Mouse (Mus musculus) cerebellum, adult 9-11 months (tissue): ENCODE results near the gene S100a2.
A peak's percentile ranks its signal among the peaks of the same experiment; 100 is the strongest.

Experiments used
- DNase-seq: peaks from one replicate; pipeline ENCODE4 v3.0.0; 2022

S100a2 gene

DNA sequence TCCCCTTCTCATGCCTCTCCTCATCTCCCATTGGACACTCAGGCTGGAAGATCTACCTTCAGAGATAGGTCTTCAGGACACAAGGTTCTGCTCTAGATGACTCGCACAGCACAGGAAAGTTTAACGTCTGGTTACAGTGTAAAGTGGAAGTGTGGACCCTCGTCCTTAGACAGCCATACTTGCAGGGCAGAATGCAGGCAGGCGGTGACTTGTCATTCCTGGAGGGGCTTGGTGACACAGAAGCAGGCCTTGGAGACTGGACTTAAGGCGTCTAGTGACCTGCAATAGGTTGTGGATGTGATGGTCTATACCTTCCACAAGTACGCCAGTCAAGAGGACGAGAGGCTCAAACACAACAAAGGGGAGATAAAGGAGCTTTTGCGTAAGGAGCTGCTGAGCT, at the start of gene S100a2:
Gene S100a2 (plus strand): TSS at position 301 of the 400 bp plus-strand sequence.
- no peak for DNase-seq

DNA sequence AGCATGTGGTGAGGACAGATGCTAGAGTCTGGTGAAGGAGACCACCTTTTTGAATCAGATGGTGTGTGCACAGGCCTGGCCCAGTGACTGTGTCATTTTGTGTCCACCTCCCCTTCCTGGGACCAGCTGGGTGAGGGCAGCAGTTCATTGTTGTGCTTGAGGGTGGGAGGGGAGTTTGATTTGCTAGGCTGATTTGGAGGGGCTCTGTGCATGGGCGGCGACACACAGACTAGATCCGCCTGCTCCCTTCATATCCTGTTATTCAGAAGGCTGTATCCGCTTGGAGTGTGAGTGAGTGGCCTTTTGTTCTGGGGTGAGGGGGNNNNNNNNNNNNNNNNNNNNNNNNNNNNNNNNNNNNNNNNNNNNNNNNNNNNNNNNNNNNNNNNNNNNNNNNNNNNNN, 49.1 kb upstream of the S100a2 start:
- DNase-seq: peak; percentile 42

DNA sequence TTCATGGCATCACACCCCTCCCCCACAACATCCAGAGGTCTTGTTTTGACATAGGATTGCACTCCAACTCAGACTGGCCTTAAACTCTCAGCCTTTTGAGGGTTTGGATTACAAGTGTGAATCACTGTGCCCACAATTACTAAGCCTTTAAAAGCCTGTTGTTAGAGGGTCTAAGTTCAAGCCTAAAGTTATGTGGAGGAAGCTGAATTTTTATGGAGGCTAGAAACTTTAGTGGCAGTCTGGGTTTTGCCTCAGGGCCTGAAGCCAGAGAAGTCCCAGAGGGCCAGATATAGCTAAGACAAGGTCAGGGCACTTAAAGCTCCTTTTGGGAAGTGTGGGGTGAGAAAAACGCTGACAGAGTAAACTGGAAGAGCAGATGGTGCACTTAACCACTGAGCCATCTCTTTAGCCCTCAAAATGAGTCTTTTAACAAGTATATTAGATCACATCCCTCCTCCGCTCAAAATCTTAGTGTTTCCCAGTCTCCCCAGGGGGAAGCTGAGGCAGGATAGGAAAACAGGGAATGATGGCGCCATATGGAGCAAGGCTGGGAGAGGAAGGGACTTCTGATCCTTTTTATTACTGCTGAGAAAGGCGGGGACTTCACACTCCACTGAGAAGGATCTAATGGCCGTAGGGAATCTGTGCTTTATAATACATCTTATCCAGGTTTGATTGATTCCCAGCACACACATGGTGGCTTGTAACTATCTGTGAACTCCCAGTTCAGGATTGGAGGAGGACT, 40.2 kb upstream of the S100a2 start:
- no peak for DNase-seq

DNA sequence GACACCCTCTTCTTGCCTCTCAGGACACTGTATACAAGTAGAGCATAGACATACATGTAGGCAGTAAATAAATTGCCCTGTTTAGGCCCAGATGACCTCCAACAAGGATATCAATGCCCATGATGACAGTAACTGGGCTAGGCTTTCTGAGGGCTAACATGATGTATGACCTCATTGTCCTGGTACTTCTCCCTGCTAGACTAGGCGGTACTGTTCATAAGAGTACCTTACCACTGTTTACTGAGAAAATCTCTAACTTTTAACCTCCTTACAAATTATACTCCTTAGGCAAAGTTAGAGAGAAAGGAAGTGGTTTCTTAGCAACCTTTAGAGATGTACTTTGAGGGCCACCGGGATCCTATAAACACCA, 39.6 kb upstream of the S100a2 start:
- DNase-seq: no peak

DNA sequence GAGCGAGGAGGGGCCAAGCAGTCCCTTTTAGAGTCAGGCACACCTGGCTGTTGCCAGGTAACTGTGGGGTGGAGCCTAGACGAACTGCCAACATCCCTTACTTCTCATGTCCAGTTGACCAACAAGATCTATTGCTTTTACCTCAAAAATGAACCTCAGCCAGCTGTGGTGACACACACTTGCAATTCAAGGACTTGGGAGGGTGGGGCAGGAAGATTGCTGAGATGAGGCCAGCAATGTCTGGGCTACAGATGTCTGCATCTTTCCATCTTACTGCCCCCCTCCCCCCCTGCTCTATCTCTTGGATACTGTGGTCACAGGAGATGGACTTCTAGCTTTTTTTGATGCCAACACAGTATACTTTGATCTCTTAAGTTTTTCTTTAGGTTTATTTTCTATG, 37.8 kb upstream of the S100a2 start:
- no peak for DNase-seq

DNA sequence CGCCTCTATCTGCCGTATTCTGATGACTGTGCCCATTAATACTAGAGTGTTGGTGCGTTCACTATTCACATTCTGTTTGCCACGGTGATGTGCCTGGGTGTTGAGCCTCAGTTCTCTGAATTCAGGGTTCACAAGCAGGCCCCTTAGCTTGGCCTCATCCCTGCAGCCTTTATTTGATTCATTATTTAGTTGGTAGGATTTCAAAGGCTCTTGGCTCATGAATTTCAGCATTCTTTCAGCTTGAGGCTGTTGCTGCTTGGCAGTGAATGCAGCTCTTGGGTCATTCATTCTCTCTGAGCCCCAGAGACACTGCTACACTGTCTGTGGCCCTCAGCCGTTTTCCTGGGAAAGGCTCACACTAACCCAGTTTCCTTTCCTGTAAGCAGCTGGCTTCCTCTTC, 34.1 kb upstream of the S100a2 start:
- DNase-seq: peak; percentile 33

DNA sequence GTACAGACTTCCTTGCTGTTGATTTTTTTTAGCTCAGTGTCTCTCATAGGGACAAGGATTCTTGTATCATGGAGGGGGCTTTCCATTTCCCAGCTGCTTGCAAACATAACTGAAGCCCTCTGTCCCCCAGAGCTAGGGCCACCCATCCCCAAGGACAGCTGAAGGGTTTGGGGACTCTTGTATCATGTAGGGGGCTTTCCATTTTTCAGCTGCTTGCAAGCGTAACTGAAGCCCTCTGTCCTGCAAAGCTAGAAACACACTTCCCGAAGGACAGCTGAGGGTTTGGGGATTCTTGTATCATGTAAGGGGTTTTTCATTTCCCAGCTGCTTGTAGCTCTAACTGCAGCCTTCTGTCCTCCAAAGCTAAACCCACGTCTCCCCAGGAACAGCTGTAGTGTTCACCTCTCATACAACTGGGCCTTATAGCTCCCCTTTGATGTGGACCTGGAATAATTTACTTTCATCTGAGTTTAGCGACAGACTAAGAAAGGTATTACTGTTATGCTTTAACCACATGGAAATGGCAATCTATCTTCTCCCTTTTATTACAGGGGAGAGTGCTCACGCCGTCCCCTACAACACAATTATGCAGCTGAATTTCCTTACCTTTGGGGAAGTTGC, 29.9 kb upstream of the S100a2 start, which contains the start of gene S100a3:
Gene S100a3 (plus strand): TSS at position 571 of the 621 bp plus-strand sequence.
- DNase-seq: no peak

DNA sequence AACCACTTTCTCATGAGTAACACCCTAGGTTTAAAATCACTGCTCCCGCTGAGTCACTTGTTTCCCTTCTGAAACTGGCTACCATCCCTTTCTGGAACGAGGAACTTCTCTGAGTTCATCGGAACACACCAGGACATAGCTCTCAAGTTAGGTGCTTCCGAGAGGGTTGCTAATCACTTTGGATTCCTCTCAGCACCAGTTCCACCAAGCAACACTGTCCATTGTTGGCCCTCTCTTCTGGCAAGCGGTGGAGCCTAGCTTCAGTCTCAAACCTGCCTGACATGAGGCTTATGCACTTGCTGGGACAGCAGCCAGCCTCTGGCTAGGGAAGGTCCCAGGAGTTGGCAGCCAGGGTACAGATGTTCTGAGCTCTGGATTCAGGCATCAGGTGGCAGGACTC, 15.4 kb upstream of the S100a2 start:
- DNase-seq: no peak

DNA sequence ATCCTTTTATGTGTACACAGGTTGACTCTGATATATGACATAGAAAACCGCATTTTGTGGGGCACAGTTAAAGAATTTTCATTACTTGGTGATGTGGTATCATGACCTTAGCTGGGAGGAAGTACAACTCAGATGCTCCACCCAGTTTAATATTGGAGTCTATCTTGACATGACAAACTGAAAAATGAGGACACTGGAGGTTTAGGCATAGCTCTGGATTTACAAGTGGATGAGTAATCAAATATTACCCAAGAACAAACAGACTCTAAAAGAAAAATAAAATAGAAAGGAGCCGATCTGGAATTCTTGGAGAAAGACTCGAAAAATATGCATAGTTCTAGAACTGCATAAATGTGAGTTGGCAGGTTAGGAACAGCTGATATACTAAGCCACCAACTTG, 14.7 kb upstream of the S100a2 start:
- no peak for DNase-seq

DNA sequence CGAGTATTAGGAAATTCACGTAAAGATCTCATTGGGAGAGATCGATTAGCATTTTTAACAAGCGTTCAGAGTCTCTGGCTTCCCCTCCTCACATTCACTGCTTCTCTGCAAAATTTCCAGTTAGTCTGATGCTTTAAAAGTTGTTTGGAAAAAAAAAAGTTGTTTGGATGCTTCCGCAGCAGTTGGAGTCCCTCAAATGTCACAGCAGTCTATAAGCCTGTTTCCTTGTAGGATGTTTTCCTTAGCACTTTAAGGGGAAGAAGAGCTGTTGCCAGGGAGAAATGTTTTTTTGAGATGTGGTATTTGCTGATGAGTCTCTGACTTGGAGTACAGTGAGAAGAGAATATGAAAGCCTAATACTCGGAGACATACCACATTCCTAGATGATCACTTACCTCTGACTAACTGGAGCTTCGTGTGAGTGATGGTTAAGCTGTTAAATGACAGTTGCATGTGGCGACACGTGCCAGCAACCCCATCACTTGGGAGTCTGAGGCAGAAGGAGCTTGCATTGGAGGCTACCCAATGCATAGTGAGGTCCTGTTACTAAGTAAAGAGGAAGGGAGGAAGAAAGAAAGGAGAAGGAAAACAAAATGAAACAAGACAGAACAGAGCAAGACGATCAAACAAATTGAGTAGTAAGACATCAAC, 13.6 kb upstream of the S100a2 start:
- DNase-seq: no peak

DNA sequence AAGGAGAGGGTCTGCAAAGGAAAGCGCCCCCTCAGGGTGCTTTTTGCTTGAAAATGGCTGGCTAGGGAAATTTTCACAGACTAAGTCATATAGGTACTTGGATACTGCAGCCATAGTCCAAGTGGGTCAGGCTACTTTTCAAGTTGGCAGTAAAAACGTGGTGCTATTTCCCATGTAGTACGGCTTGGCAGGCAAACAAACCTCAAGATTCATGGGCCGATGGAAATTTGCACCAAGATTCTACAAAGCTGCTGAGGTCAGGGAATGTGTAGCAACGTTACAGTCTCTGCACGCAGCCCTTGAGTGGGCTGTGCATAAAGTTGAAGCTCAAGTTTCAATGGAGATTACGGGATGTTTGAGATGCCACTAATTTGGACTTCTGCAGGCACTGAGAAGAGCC, 10.6 kb upstream of the S100a2 start:
- DNase-seq: no peak

DNA sequence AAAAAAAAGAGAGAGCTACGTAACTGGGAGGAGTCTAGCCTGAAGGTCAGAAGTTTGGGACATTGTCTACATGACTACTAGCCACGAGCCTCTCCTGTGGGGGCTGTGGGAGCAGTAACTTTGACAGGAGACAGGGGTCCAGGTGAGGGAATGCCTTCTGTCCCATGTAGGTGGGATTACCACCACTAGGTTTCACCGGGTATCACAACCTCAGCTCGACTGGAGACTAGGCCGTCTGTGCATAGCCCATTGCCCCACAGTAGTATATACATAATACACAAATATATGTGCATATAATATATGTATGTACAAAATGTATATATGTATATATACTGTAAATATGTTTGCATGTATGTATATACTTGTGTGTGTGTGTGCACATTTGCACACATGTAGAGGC, 8.9 kb upstream of the S100a2 start:
- DNase-seq: no peak

DNA sequence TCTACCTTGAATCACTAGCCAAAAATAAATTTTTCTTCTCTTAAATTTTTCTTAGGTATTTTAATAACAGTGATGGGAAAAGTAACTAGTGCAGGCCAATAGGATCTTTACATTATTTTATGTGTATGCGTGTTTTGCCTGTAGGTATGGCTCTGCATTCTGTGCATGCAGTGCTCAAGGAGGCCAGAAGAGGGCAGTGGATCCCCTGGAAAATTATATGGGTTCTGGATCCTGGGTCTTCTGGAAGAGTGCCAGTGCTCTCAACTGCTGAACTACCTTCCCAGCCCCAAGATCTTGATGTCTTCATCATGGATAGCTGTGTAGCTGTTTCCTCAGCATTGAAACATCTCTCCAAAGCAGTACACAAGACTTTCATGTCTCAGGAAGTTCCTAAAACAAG, 7.9 kb upstream of the S100a2 start:
- no peak for DNase-seq

DNA sequence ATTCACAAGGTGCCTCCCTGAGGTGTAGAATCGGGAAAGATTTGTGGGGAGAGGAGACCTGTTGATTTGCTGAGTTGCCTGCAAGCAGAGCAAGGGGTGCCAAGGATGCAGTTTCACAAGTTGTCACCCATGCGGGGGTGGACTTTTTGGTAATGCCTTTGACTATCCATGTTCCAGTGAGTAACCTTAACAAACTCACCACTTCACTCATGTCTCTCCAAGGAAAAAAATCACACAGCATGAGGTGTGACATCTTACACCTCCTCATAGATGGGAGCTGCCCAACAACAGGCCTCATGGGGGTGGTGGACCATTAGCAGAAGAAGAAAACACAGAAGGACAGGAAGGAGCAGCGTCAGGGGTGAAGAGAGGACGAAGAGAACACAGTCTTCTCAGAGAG, 7.5 kb upstream of the S100a2 start:
- no peak for DNase-seq

DNA sequence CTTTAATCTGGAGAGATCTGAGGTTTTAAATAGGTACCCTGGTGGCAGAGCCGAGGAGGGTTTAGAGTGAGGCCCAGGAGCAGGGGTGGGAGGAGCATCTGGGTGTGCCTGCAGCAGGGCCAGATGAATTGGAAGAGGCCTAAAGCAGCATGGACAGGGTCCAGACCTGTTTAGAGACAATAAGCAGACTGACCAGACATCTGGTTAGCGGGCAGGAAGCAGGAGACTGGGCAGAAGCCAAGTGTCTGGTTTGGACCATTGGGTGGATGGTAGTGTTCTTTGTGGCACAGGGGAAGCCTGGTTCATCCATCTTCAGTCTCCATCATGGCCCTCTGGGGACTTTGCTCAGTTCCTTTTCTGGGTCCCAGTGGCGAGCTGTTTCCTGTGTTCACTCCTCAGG, 6.2 kb upstream of the S100a2 start:
- DNase-seq: no peak

DNA sequence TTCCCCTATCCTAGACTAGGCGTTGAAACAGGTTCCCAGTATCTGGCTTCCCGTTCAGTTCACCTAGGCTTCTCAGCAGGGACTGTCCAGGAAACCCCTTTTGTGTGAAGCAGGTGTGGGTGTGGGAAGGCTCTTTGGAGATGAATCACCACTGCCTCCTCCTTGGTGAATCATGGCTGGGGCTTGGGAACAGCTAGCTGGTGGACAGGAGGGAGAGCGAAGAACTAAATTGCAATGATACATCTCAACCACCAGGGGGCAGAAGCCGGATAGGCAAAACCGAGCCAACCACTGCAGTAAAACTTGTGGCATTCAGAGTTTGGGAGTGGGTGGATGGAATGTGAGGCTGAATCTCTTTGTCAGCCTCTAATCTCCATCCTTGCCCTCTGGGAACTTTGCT, 4.5 kb upstream of the S100a2 start:
- DNase-seq: peak; percentile 25

DNA sequence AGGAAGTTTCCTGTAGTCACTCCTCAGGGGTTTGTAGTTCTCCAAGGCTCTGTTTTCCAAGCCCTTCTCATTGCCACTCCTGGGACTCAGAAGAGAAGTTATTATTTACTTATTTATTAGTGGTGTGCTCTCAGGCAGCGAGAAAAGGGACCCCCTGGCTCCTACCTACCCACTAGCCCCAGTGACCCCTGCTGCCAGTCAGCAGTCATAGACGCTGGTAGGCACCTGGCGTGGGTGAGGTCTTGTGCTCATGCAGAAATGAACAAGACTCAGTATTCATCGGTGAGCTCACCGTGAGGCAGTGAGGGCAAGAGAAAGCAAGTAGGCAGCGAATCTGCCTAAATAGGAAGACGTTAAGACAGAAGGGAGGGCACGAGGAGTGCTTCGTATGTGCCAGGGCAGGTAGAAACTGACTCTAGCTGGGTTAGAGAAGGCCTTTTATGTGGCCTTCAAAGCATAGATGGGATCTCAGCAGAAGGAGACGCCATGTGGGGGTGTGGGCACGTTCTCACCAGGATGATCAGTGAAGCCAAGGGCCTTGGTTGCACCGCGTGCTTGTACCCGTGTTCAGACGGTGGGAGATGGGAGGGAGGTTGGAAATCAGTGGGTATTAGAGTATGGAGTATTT, 3.9 kb upstream of the S100a2 start:
- DNase-seq: no peak

DNA sequence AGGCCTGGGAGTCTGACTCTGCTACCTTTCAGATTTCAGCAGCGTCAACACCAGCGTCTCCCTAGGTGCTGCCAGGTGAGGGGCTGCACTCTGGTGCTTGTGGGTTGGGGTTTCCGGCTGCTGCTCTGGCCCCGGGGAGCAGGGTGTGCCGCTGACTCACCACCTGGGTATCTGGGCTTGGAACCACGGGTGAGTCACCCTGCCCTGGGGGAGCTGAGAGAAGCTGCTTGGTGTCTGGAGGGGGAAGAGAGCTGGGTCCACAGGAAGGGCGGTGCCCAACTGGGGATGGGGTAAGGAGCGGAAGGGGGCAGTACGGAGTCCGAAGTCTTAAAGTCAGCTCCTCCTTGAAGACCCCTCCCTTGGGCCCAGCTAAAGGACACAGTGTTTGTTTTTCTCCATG, 3.1 kb upstream of the S100a2 start:
- no peak for DNase-seq

DNA sequence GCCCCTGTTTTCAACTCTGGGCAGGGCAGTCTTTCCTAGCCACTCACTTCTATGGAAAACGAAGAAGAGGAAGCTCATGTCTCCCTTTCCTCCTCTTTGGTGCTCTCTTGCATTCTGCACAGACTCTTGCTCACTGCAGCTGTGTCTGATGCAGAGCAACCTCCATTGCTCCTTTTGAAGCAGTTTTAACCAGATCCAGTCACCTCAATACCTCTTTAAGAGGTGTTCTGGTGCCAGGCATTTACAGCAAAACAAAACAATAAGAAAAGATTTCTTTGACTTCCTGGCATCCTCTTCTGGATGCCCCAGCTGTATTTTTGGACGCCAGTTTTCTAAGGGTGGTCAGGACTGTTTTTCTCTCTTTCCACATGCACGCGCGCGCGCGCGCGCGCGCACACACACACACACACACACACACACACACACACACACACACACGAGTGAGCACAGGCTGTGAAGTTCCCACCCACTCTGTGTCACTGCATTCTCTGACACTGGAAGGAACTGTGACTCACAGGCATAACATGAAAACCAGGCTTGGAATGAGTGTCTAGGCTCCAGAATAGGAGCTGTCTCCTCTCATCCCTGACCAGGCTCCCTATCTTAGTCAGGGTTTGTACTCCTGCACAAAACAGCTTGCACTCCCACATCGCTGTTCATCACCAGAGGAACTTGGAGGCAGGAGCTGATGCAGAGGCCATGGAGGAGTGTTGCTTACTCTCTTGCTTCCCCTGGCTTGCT, 2.5 kb upstream of the S100a2 start:
- DNase-seq: no peak

DNA sequence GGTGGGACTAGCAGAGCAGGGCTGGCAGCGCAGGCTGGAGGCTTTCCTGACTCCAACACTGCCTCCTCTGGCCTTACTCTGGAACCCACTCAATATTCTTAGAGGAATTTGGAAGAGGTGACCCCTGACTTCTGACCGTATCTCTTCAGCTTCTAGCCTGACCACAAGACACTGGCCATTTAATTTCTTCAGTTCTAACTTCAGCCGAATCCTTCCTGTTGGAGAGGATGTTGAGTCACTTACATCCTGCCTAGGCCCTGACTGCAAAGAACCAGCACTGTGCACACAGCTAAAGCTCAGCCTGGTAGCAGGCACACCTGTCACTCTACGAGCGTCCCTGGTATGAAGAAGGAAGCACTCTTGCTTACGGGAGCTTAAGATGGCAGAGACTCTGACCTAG, 657 bp upstream of the S100a2 start:
- DNase-seq: no peak

DNA sequence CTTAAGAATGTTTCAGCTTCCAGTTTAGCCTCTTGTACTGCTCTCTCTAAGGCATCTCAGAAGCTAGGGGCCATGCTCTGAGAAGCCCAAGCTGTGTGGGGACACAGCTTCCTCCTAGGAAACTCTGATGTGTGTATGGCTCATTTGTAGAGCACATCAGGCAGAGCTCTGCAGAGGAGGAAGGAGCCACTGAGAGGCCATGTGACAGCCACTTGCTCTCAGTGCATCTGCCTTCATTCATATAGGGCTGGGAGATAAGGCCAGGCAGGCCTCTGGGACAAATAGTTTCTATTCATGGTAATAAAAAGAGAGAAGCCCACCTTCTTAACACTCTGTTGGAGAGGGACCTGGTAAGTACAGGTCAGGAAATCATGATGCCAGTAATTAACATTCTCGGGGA, 4.4 kb downstream of the S100a2 start:
- no peak for DNase-seq

DNA sequence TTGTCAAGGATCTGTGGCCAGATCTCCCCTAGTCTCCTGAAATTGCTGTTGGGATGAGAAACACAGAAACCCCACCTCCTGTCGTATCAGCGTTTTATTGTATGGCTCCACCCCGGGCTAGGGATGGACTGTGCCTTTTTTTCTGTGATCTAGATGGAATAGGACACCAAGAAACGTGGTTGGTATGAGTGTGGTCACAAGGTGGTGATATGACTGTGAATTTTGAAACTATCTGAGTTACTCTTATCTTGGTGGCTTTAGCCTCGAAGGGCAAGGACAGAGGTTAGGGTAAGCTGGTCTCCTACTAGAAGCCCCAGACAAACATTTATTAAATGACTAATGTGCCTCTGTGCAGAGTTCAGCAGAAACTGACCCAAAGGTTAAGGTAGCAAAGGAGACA, 5.5 kb downstream of the S100a2 start:
- no peak for DNase-seq

DNA sequence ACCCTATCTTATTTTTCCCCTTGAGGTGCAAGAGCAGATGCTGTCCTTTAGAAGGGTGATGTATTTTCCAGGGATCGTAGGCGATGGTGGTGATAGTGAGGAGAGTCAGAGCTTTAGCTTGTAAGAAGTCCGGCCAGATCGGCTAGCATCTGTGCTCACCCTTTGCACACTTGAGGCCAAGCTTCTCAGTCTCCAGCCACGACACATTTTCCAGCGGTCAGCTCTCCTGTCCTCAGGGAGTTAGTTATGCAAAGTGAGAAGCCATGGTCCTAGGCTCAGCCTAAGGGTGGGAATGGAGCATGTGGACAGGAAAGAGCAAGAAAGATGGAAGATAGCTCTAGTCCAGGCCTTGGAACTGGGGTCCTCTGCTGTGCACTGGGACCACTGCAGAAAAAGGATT, 6.8 kb downstream of the S100a2 start:
- DNase-seq: no peak
